Mouse (Mus musculus) lung, embryonic 14.5 days (tissue): ENCODE data around the gene Celsr2. TPM values are rescaled to one million over a fixed set of nuclear protein-coding genes. Genes with fewer than 3 reads are reported as not detected.
A peak's percentile ranks its signal among the peaks of the same experiment; 100 is the strongest.

Experiments used
- ATAC-seq: fragments of 200-750 bp; cut with Nextera tagmentation; 2 replicates; pipeline ENCODE4 v1.8.0; 2017; ENCODE audit warnings: mild to moderate bottlenecking, moderate TSS enrichment, moderate library complexity; ENCODE audit not compliant: insufficient read depth
- DNase-seq: peaks from one replicate; pipeline ENCODE4 v3.0.0-alpha.2; 2015
- H3K27ac ChIP-seq: fragments of 300-500 bp; sonication (generic); 2 replicates; pipeline ENCODE4 v1.5.1; 2014; ENCODE audit warnings: low read depth, mild to moderate bottlenecking, moderate library complexity
- H3K27me3 ChIP-seq: fragments of 300-500 bp; sonication (generic); 2 replicates; pipeline ENCODE4 v1.6.1; 2014; ENCODE audit warnings: low read length, control low read depth; ENCODE audit not compliant: insufficient read depth
- H3K36me3 ChIP-seq: fragments of 300-500 bp; sonication (generic); 2 replicates; pipeline ENCODE4 v1.6.1; 2014; ENCODE audit warnings: control low read depth; ENCODE audit not compliant: insufficient read depth
- H3K4me1 ChIP-seq: fragments of 300-500 bp; sonication (generic); 2 replicates; pipeline ENCODE4 v1.6.1; 2014; ENCODE audit warnings: antibody characterized with exemption, control low read depth; ENCODE audit not compliant: insufficient read depth
- H3K4me2 ChIP-seq: fragments of 300-500 bp; sonication (generic); 2 replicates; pipeline ENCODE4 v1.6.1; 2014; ENCODE audit warnings: mild to moderate bottlenecking
- H3K4me3 ChIP-seq: fragments of 300-500 bp; sonication (generic); 2 replicates; pipeline ENCODE4 v1.5.1; 2014; ENCODE audit warnings: low read depth, low read length
- H3K9ac ChIP-seq: fragments of 300-500 bp; sonication (generic); 2 replicates; pipeline ENCODE4 v1.6.1; 2014
- H3K9me3 ChIP-seq: fragments of 300-500 bp; sonication (generic); 2 replicates; pipeline ENCODE4 v1.6.1; 2016; ENCODE audit warnings: low read depth, low read length, control low read depth
- CTCF ChIP-seq: IDR thresholded peaks from 2 replicates; pipeline ENCODE4 v1.5.1; 2016; ENCODE audit warnings: antibody characterized with exemption, low read depth
- WGBS: fragments of 180-500 bp; shearing (Covaris S2); extraction: QIAGEN DNeasy Blood & Tissue Kit; methylation state at CpG from one replicate; pipeline ENCODE4 v1.1.7; 2014; 5-methylcytosine and 5-hydroxymethylcytosine counted together
- polyA plus RNA-seq: library from polyadenylated mRNA; unstranded; fragments of >200 nt; fragmentation: Nextera tagmentation; extraction: Ambion mirVana; gene quantifications from 2 replicates; pipeline ENCODE4 v1.2.1, GENCODE M21; 2014

Gene Celsr2
- polyA plus RNA-seq, 1 experiment from 2014 or later, result 9.4 TPM

DNA sequence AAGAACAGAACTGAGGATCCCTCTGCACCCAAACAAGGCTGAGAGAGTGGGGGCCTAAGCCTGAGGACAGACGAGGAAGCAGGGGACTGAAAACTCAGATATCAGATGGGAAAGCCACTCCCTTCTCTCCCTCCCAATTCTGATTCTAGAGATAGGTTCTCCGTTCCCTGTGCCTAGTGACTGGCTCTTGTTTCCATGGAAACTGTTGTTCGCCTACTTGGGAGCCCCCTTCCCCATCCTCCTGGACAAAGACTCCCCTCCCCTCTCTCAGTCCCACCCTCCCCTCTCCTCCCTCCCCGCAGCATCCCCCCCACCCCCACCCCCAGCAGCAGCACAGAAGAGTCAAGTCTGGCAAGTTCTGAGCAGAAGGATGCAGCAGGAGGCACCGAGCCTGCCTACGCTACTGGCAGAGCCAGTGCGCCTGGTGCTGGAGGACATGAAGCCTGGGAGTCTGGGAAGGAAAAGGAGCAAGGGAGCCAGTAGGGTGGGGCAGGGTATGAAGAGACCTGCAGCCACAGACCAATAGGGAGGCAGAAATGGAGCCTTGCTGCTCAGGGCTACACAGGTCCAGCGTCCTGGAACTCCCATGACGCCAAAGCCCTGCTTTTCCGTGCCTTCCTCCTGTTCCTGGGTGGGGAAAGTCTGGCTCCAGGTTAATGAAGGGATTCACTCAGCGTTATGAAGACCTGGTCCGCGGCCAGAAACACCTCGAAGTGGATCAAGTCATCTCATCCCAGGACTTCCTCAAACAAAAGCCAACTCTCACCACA is 9.6 kb downstream of the Celsr2 start:
- Histone ChIP-seq H3K27me3 (no peaks in the 10 kb centered on the region), H3K36me3 (peaks cover 5% of the 10 kb centered on the region; the same call in 1 of the 2 replicates), H3K4me3 (no peak overlapping the region), H3K27ac (no peak overlapping the region), H3K9ac (no peak overlapping the region), H3K4me1 (no peaks in the 10 kb centered on the region), H3K4me2 (no peak overlapping the region), H3K9me3 (no peaks in the 10 kb centered on the region)
- WGBS, result 49% methylated on average over 14 of the region's 14 CpGs
- ATAC-seq (no peak), DNase-seq (no peak)
- TF ChIP-seq CTCF, result no peak

DNA sequence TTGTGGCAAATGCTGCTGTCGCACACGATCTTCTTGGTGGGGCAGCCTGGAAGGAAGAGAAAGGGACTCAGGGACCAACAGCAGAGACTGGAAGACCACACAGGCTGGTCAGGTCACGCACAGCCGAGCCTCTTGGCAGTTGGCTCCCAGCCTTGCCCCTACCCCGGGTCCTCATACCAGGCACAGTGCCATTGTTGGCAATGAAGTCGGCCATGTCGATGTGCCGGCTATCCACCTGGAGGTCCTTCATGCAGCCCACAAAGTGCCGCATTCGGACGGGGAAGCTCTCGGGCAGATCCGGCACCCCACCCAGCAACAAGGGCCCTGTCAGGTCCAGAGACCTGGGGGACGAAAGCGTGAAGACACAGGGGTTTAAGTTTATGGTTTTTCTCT is 12.8 kb downstream of the Celsr2 start:
- ATAC-seq, result no peak
- WGBS, result 84% methylated on average over 15 of the region's 15 CpGs
- no peak for DNase-seq
- Histone ChIP-seq H3K4me3 (no peak overlapping the region), H3K9ac (no peak overlapping the region), H3K9me3 (no peaks in the 10 kb centered on the region), H3K27me3 (no peaks in the 10 kb centered on the region), H3K4me2 (no peak overlapping the region), H3K4me1 (no peaks in the 10 kb centered on the region), H3K27ac (no peak overlapping the region), H3K36me3 (peaks cover 8% of the 10 kb centered on the region; the same call in 1 of the 2 replicates)
- no peak for TF ChIP-seq CTCF

DNA sequence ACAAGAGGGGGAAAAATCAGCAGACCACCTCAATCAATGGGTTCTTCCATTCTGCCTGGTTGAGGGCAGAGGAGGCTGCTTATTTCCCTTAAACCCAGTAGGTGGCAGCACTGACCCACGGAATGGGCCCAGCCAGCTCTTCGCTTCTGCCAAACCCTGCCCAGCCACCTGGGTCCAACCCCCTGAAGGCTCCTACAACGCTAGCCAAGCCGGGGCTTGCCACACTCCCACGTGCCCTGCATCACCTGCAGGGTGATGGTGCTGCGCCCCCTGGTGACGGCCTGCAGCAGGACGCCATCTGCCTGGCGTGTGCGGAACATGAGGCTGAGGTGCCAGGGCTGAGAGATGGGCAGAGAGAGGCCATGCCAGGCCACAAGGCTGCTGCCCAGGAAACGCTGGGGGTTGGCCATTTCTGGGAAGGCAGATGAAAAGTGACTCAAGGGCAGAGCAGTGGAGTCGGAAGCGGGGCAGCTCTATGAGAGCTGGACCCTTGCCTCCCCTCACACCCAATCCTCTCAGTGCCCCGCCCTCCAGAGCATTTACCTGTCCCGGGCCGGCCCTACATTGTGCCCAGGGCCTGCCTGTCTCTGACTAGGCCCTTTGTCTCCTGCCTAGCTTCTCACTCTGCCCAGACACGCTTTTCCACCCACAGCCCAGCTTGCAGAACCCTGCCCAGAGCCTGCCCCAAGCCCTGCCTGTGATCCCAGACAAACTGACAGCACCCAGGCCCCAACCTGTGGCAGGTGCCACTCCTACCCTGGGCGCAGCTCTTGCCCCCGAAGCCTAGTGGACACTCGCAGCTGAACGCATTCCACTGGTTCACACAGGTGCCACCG is 13.4 kb downstream of the Celsr2 start:
- no peaks in the 10 kb centered on the region for H3K27me3 ChIP-seq
- WGBS, result 34% methylated on average over 22 of the region's 22 CpGs
- H3K9ac ChIP-seq, result no peak overlapping the region
- no peak overlapping the region for H3K4me3 ChIP-seq
- TF ChIP-seq CTCF, result peak; percentile 99
- peak overlapping the region; percentile 44 for H3K4me2 ChIP-seq
- DNase-seq, result peak; percentile 92
- no peaks in the 10 kb centered on the region for H3K4me1 ChIP-seq
- H3K27ac ChIP-seq, result no peak overlapping the region
- ATAC-seq, result peak; percentile 92
- H3K9me3 ChIP-seq, result no peaks in the 10 kb centered on the region
- H3K36me3 ChIP-seq, result peaks cover 8% of the 10 kb centered on the region; the same call in 1 of the 2 replicates

DNA sequence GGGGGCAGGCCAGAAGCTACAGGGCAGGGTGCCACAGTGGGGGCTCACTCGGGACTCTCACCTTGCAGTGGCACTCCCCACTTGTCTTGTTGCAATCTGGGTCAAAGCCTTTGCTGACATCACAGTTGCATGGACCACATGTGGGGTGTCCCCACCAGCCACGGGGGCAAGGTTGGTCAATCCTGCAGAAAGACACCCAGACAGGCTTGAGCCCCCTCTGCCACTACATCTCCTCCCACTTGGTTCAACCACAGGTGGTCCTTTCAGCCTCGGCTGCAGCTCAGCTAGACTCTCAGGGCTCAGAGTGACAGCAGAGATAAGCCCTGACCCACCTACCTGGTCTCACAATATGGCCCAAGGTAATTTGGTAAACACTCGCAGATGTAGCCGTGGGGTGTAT is 14.9 kb downstream of the Celsr2 start:
- Histone ChIP-seq H3K27ac (no peak overlapping the region), H3K4me2 (no peak overlapping the region), H3K9me3 (no peaks in the 10 kb centered on the region), H3K9ac (no peak overlapping the region), H3K4me3 (no peak overlapping the region), H3K27me3 (no peaks in the 10 kb centered on the region), H3K36me3 (0 out of 2 replicates have a peak, but pooled peaks cover 3% of the 10 kb centered on the region), H3K4me1 (no peaks in the 10 kb centered on the region)
- WGBS, result 76% methylated on average over 5 of the region's 5 CpGs
- no peak for ATAC-seq
- no peak for DNase-seq
- no peak for TF ChIP-seq CTCF

DNA sequence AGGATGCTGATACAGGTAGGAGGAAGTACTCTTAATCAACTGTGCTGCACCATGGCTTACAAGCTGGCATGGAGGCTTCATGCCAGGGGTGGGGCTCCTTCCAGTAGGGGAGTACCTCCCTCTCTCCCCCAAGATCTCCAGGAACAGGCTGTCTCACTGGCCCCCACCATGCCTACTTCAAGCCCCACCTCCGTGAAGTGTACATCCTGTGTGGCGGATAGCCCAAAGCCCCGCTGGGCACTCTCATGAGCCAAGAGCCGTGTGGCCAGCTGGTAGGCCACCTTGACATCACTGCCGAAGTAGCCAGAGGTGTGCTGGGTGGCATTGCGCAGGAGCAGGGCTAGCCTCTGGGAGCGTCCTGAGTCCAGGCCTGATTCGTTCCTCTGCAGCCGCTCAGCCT is 17.1 kb downstream of the Celsr2 start:
- no peak for ATAC-seq
- H3K27me3 ChIP-seq, result no peaks in the 10 kb centered on the region
- 0 out of 2 replicates have a peak, but pooled peaks cover 11% of the 10 kb centered on the region for H3K36me3 ChIP-seq
- no peak overlapping the region for H3K4me3 ChIP-seq
- no peak overlapping the region for H3K9ac ChIP-seq
- H3K27ac ChIP-seq, result no peak overlapping the region
- H3K9me3 ChIP-seq, result no peaks in the 10 kb centered on the region
- no peak for TF ChIP-seq CTCF
- no peak overlapping the region for H3K4me2 ChIP-seq
- WGBS, result 78% methylated on average over 9 of the region's 9 CpGs
- no peak for DNase-seq
- H3K4me1 ChIP-seq, result no peaks in the 10 kb centered on the region

DNA sequence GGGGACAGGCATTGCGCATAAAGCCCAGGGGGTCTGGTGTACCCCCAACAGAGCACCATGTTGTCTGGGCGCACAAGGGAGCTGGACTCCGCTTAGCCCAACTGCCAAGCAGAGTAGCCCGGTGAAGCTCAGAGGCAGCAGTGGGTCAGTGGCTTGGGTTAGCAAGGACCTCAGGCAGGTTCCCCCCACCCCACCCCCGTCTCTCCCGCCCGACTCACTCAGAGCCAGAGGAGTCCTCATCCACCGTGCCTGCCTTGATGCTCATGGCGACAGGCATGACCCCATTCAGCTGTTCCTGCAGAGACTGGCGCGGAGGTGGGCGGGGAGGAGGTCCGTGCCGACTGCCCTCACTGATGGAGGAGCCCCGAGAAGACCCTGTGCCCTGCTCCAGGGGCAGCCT is 22.6 kb downstream of the Celsr2 start:
- peaks cover 7% of the 10 kb centered on the region; the same call in 1 of the 2 replicates for H3K4me1 ChIP-seq
- WGBS, result 47% methylated on average over 14 of the region's 15 CpGs
- H3K4me3 ChIP-seq, result no peak overlapping the region
- no peaks in the 10 kb centered on the region for H3K27me3 ChIP-seq
- H3K9me3 ChIP-seq, result no peaks in the 10 kb centered on the region
- ATAC-seq, result 0 out of 2 replicates have a peak, but pooled peaks have one; percentile 13
- peak overlapping the region; percentile 60; the same call in 1 of the 2 replicates for H3K27ac ChIP-seq
- no peak for DNase-seq
- peaks cover 8% of the 10 kb centered on the region; the same call in 1 of the 2 replicates for H3K36me3 ChIP-seq
- no peak for TF ChIP-seq CTCF
- H3K4me2 ChIP-seq, result peak overlapping the region; percentile 41; the same call in 1 of the 2 replicates
- no peak overlapping the region; the same call in 1 of the 2 replicates for H3K9ac ChIP-seq
